Mouse (Mus musculus) MEL (cell line): Measurements from ENCODE around the gene Slco3a1. TPM values are rescaled to one million over a fixed set of nuclear protein-coding genes. Genes with fewer than 3 reads are reported as not detected.

Source experiments
- DNase-seq: peaks from one replicate; pipeline ENCODE4 v3.0.0; 2011; ENCODE audit warnings: low read depth, low spot score
- H3K27ac ChIP-seq: 2 replicates; pipeline ENCODE4 v1.5.1; 2012; ENCODE audit warnings: low read depth, mild to moderate bottlenecking, control low read depth, low read length, moderate library complexity; ENCODE audit not compliant: control insufficient read depth
- H3K27me3 ChIP-seq, 2 experiments: fragments of 150-350 bp in 1 of 2; sonication (generic) in 1 of 2; 2 replicates each; pipeline ENCODE4 v1.6.1; 2012; ENCODE audit warnings: low read length in 2 of 2, mild to moderate bottlenecking in 2 of 2, improper control_type of control experiment in 1 of 2, moderate library complexity in 1 of 2; ENCODE audit not compliant: insufficient read depth in 2 of 2, control insufficient read depth in 1 of 2
- H3K36me3 ChIP-seq, 2 experiments: 2 replicates each; pipeline ENCODE4 v1.6.1; 2012 to 2014; ENCODE audit warnings: low read length in 2 of 2, improper control_type of control experiment in 1 of 2, inconsistent platforms in 1 of 2, mild to moderate bottlenecking in 1 of 2; ENCODE audit not compliant: insufficient read depth in 2 of 2, control insufficient read depth in 1 of 2
- H3K4me1 ChIP-seq, 2 experiments: fragments of 150-350 bp in 1 of 2; sonication (generic) in 1 of 2; 2 replicates each; pipeline ENCODE4 v1.6.1; 2012; ENCODE audit warnings: low read length in 2 of 2, improper control_type of control experiment in 1 of 2, mild to moderate bottlenecking in 1 of 2; ENCODE audit not compliant: insufficient read depth in 2 of 2, control insufficient read depth in 1 of 2
- H3K4me3 ChIP-seq, 2 experiments: fragments of 150-350 bp in 1 of 2; sonication (generic) in 1 of 2; 2 replicates each; pipeline ENCODE4 v1.5.1; 2012; ENCODE audit warnings: low read depth in 2 of 2, low read length in 2 of 2, mild to moderate bottlenecking in 2 of 2, moderate library complexity in 2 of 2, control low read depth in 1 of 2, improper control_type of control experiment in 1 of 2; ENCODE audit not compliant: control insufficient read depth in 1 of 2, insufficient read depth in 1 of 2
- H3K79me2 ChIP-seq: 2 replicates; pipeline ENCODE4 v1.6.1; 2012; ENCODE audit warnings: mild to moderate bottlenecking, low read length, moderate library complexity; ENCODE audit not compliant: control insufficient read depth, poor library complexity, insufficient read depth
- H3K9ac ChIP-seq: 2 replicates; pipeline ENCODE4 v1.6.1; 2012; ENCODE audit warnings: low read depth, mild to moderate bottlenecking, control low read depth, low read length, moderate library complexity; ENCODE audit not compliant: control insufficient read depth, poor library complexity, severe bottlenecking
- H3K9me3 ChIP-seq: fragments of 150-350 bp; sonication (generic); replicated peaks from 2 replicates; pipeline ENCODE4 v1.6.1; 2012; ENCODE audit warnings: mild to moderate bottlenecking, low read length, improper control_type of control experiment, moderate library complexity; ENCODE audit not compliant: insufficient read depth
- E2F4 ChIP-seq: IDR thresholded peaks from 2 replicates; pipeline ENCODE4 v1.6.1; 2011; ENCODE audit warnings: low read depth, low read length, improper control_type of control experiment, borderline replicate concordance
- ELF1 ChIP-seq: IDR thresholded peaks from 2 replicates; pipeline ENCODE4 v1.6.1; 2014; ENCODE audit warnings: low read depth, mild to moderate bottlenecking, inconsistent platforms, low read length, improper control_type of control experiment, moderate library complexity
- EP300 ChIP-seq, 2 experiments: IDR thresholded peaks; 2 replicates each; pipeline ENCODE4 v1.6.1; 2011; ENCODE audit warnings: improper control_type of control experiment in 2 of 2, low read length in 2 of 2, low read depth in 1 of 2, mild to moderate bottlenecking in 1 of 2
- GABPA ChIP-seq: IDR thresholded peaks from 2 replicates; pipeline ENCODE4 v1.6.1; 2012; ENCODE audit warnings: low read depth, mild to moderate bottlenecking, inconsistent platforms, low read length, improper control_type of control experiment, moderate library complexity
- GATA1 ChIP-seq: IDR thresholded peaks from 2 replicates; pipeline ENCODE4 v1.6.1; 2011; ENCODE audit warnings: low read depth, low read length, improper control_type of control experiment
- HCFC1 ChIP-seq: IDR thresholded peaks from 2 replicates; pipeline ENCODE4 v1.6.1; 2012; ENCODE audit warnings: low read depth, mild to moderate bottlenecking, inconsistent platforms, low read length, improper control_type of control experiment, moderate library complexity
- JUND ChIP-seq: IDR thresholded peaks from 2 replicates; pipeline ENCODE4 v1.6.1; 2011; ENCODE audit warnings: low read depth, mild to moderate bottlenecking, improper control_type of control experiment, low read length
- KAT2A ChIP-seq: conservative IDR thresholded peaks from 2 replicates; pipeline ENCODE4 v1.6.1; 2012; ENCODE audit warnings: low read depth, low read length, improper control_type of control experiment, inconsistent platforms
- MAZ ChIP-seq: IDR thresholded peaks from 2 replicates; pipeline ENCODE4 v1.6.1; 2012; ENCODE audit warnings: low read depth, mild to moderate bottlenecking, inconsistent platforms, low read length, improper control_type of control experiment
- MEF2A ChIP-seq: IDR thresholded peaks from 2 replicates; pipeline ENCODE4 v1.6.1; 2014; ENCODE audit warnings: low read depth, mild to moderate bottlenecking, inconsistent platforms, low read length, improper control_type of control experiment; ENCODE audit not compliant: poor library complexity, insufficient replicate concordance, severe bottlenecking; ENCODE audit errors: extremely low read depth
- MYB ChIP-seq: IDR thresholded peaks from 2 replicates; pipeline ENCODE4 v1.6.1; 2011; ENCODE audit warnings: mild to moderate bottlenecking, low read depth, low read length, improper control_type of control experiment
- MYC ChIP-seq: IDR thresholded peaks from 2 replicates; pipeline ENCODE4 v1.6.1; 2011; ENCODE audit warnings: low read depth, mild to moderate bottlenecking, low read length, improper control_type of control experiment, moderate library complexity
- NRF1 ChIP-seq: IDR thresholded peaks from 2 replicates; pipeline ENCODE4 v1.6.1; 2014; ENCODE audit warnings: low read depth, mild to moderate bottlenecking, inconsistent platforms, low read length, improper control_type of control experiment, moderate library complexity; ENCODE audit not compliant: poor library complexity, insufficient read depth, severe bottlenecking
- POLR2A ChIP-seq, 2 experiments: IDR thresholded peaks; 2 replicates each; pipeline ENCODE4 v1.6.1; 2011 to 2012; ENCODE audit warnings: low read length in 2 of 2, mild to moderate bottlenecking in 2 of 2, control low read depth in 1 of 2, improper control_type of control experiment in 1 of 2, low read depth in 1 of 2, moderate library complexity in 1 of 2; ENCODE audit not compliant: control insufficient read depth in 1 of 2, insufficient read depth in 1 of 2, poor library complexity in 1 of 2
- POLR2AphosphoS2 ChIP-seq: IDR thresholded peaks from 2 replicates; pipeline ENCODE4 v1.6.1; 2011; ENCODE audit warnings: low read length, improper control_type of control experiment
- POLR2AphosphoS5 ChIP-seq: IDR thresholded peaks from 2 replicates; pipeline ENCODE4 v1.6.1; 2012; ENCODE audit warnings: low read depth, borderline replicate concordance, mild to moderate bottlenecking, inconsistent platforms, low read length, moderate library complexity, mixed read lengths
- RAD21 ChIP-seq: IDR thresholded peaks from 2 replicates; pipeline ENCODE4 v1.6.1; 2011; ENCODE audit warnings: mild to moderate bottlenecking, low read depth, low read length, improper control_type of control experiment
- RCOR1 ChIP-seq: IDR thresholded peaks from 2 replicates; pipeline ENCODE4 v1.6.1; 2012; ENCODE audit warnings: low read depth, mild to moderate bottlenecking, inconsistent platforms, low read length, improper control_type of control experiment
- SIN3A ChIP-seq: IDR thresholded peaks from 2 replicates; pipeline ENCODE4 v1.6.1; 2012; ENCODE audit warnings: low read length, improper control_type of control experiment, inconsistent platforms
- SMC3 ChIP-seq: IDR thresholded peaks from 2 replicates; pipeline ENCODE4 v1.6.1; 2011; ENCODE audit warnings: low read depth, low read length, improper control_type of control experiment
- TBP ChIP-seq: IDR thresholded peaks from 2 replicates; pipeline ENCODE4 v1.8.0; 2011; ENCODE audit warnings: low read depth, low read length, improper control_type of control experiment
- USF1 ChIP-seq: IDR thresholded peaks from 2 replicates; pipeline ENCODE4 v1.6.1; 2014; ENCODE audit warnings: low read depth, mild to moderate bottlenecking, inconsistent platforms, low read length, improper control_type of control experiment, moderate library complexity
- USF2 ChIP-seq, 2 experiments: IDR thresholded peaks; 2 replicates each; pipeline ENCODE4 v1.6.1; 2011 to 2012; ENCODE audit warnings: improper control_type of control experiment in 2 of 2, low read length in 2 of 2, borderline replicate concordance in 1 of 2, inconsistent platforms in 1 of 2, low read depth in 1 of 2, mild to moderate bottlenecking in 1 of 2; ENCODE audit not compliant: insufficient read depth in 1 of 2
- ZKSCAN1 ChIP-seq: IDR thresholded peaks from 2 replicates; pipeline ENCODE4 v1.6.1; 2012; ENCODE audit warnings: low read depth, mild to moderate bottlenecking, inconsistent platforms, low read length, improper control_type of control experiment, moderate library complexity
- ZNF384 ChIP-seq: IDR thresholded peaks from 2 replicates; pipeline ENCODE4 v1.6.1; 2012; ENCODE audit warnings: low read depth, mild to moderate bottlenecking, inconsistent platforms, low read length, improper control_type of control experiment
- polyA plus RNA-seq, 2 experiments: library from polyadenylated mRNA; stranded (reverse) in 1 of 2; unstranded in 1 of 2; fragments of >175 nt in 1 of 2; fragments of >200 nt in 1 of 2; gene quantifications; 2 replicates each; pipeline versions ENCODE4 v1.2.1 to v1.2.4; 2012; ENCODE audit warnings: low replicate concordance in 2 of 2, low read depth in 1 of 2; ENCODE audit not compliant: insufficient read length in 2 of 2, insufficient read depth in 1 of 2, missing spikeins in 1 of 2
- total RNA-seq: library from RNA; depleted of rRNA; stranded (reverse); fragments of 300-350 nt; gene quantifications from 2 replicates; pipeline ENCODE4 v1.2.3, GENCODE M21; 2012

Slco3a1 gene
- total and polyA plus RNA-seq, 3 experiments: 17.6 to 20.9 TPM; not detected in 1

DNA sequence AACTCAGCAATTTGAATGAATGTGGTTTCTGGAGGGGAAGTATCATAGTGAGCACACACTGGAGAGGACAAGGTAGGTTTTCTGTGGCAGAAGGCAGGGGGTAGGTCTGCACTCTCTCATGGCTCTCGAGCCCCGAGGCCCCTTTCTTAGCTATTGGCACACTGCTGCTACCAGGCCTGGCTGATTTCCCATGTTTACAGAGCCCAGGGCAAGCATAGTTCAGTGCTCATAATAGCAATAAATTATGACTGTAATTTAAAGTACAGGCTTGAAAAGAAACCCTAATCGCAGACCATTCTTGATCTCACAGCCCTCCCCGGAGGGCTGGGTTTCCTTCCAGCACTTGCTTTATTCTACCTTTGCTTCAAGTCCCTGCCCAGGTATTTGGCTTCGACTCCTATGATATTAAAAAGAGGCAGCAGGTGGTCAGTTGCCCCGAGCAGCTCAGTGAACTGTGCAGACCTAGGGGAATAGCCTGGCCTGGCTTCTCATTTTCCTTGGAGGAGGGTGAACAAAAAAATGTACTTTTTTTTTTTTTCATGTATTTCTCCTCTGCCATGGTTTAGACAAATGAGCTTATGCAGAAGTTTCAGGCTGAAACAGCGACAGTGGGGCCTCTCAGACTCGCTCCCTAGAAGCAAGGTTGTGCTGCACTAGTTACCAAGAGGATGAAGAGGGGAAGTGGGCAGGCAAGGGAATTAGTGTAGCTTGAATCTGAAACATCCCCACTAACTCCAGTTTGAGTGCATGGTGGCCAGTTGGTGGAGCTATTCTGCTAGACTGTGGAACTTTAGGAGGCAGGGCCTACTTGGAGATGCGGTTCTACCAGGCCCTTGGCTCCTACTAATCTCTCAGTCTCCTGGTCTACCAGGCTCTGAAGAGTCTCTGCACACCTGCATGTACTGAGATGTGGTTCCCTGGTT lies 130.4 kb downstream of the Slco3a1 start (continued):
- no peak for TF ChIP-seq GABPA
- TF ChIP-seq MEF2A: no peak
- TF ChIP-seq POLR2AphosphoS2: no peak
- TF ChIP-seq GATA1: no peak

DNA sequence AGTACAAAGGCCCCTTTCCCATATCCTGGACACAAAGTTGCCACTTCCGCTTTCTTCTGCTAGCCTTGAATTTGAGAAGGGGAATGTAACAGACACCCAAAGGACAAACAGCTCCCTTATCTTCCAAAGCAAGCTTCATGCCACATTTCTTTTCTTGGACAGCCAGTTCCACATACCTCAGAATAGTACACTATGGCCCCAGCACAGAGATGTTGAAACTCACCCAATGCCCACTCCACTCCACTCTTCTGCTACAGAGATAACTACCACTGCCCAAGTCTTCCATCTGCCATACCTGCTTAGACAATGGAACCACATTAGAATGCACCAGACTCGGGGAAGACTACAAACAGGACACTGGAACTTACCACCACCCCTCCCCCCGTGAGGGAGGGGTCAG lies 131.3 kb downstream of the Slco3a1 start:
- Histone ChIP-seq H3K27ac (no peak overlapping the region), H3K9me3 (no peaks in the 10 kb centered on the region)

DNA sequence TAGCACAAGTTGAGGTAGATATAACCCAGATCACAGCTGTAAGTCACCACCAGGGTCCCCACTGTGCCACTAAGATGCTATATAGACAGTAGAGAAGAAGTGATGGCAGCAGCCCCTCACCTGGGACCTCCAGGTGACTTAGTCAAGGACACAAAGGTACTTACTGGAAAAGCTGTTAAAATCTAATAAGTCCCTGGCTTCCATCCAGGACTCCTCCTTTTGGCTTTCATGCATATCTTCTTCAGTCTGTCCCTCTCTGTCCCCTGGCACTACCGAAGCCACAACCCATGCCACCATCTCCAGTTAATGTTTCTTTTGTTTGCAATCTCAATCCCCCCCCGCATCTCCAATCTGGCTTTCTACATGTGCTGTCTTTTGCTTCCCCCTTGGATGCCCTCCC lies 131.8 kb downstream of the Slco3a1 start:
- Histone ChIP-seq H3K27me3 (no peaks in the 10 kb centered on the region), H3K9ac (no peak overlapping the region), H3K4me1 (peaks cover 16 to 22% of the 10 kb centered on the region in 2 experiments), H3K79me2 (no peaks in the 10 kb centered on the region), H3K36me3 (peaks cover 0 to 22% of the 10 kb centered on the region in 2 experiments; a peak in 2 of 4 replicates), H3K27ac (no peak overlapping the region), H3K4me3 (no peak overlapping the region), H3K9me3 (no peaks in the 10 kb centered on the region)
- TF ChIP-seq MYC (no peak), TBP (no peak), JUND (no peak)
- no peak for DNase-seq

More for the DNA sequence above, 131.3 kb downstream of the Slco3a1 start:
- H3K9ac ChIP-seq: no peak overlapping the region
- no peak for DNase-seq
- TF ChIP-seq GATA1 (no peak), POLR2AphosphoS2 (no peak), MAZ (no peak), EP300 (IDR thresholded peaks at IDR 0.05; ENCODE audit: low read depth in 1 of 2, low read length in 2 of 2) (no peak), HCFC1 (no peak), USF2 (IDR thresholded peaks at IDR 0.05; ENCODE audit: borderline replicate concordance in 1 of 2, insufficient read depth in 1 of 2, low read depth in 1 of 2, low read length in 2 of 2) (no peak), NRF1 (no peak), SIN3A (no peak), RCOR1 (no peak), KAT2A (no peak), ZKSCAN1 (no peak), RAD21 (no peak), MYB (no peak), ELF1 (no peak), E2F4 (no peak), USF1 (no peak), ZNF384 (no peak), POLR2AphosphoS5 (no peak), SMC3 (no peak), POLR2A (IDR thresholded peaks at IDR 0.05; ENCODE audit: control insufficient read depth in 1 of 2, insufficient read depth in 1 of 2, low read depth in 1 of 2, low read length in 2 of 2, poor library complexity in 1 of 2) (no peak)
- no peaks in the 10 kb centered on the region for H3K27me3 ChIP-seq
- H3K4me3 ChIP-seq: no peak overlapping the region
- H3K79me2 ChIP-seq: no peaks in the 10 kb centered on the region
- peaks cover 18 to 23% of the 10 kb centered on the region in 2 experiments for H3K4me1 ChIP-seq
- peaks cover 0 to 24% of the 10 kb centered on the region in 2 experiments; a peak in 2 of 4 replicates for H3K36me3 ChIP-seq
